ENCODE assay signal across 1 mouse cellular context in the genomic region with DNA sequence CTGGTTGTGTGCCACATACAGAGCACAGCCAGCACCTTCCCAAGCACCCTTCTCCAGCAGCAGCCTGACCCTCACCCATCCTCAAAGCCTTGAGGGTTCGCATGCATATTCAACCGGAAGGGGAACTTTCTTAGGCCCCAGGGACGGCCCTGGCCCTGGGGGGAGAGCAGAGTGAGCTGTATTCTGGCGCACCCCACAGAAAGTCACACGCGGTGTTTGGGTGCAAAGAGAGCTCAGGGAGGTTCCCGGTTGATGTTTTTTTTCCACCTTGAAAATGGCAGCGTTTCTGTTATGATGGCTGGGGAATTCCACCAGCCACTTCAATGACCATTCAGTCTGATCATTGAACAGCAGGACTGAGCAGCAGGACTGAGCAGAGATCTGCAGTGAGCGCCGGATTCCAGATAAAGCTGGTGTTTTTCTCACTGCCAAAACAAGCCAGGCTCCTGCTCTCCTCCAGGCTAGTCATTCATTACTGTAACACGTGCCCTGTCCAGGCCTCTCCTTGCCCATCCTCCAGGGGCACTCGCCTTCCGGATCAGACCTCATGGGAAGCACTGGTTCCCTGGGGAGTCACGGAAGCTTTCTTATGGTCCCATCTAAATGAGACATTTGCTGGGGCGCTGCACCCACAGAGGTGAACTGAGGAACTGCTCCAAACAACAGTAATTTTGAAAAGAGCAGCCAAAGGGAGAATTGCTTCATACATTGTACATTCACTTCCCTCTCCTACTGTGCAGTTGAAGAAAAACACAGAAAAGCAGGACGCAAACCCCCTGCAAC.
TF ChIP-seq lines count a peak whose summit lies in the region.

No protein-coding gene starts in this region.

TF ChIP-seq in CH12.LX, 34 proteins besides CTCF, POLR2A, EP300 and RAD21 (continued from another document):
- TF ChIP-seq KAT2A (IDR thresholded peaks at IDR 0.05; ENCODE audit: insufficient replicate concordance, low read length) (peak; percentile 73; the same call in 1 of the 2 replicates), ETS1 (conservative IDR thresholded peaks at IDR 0.05; ENCODE audit: low read depth, low read length) (peak; percentile 93), MAFK (IDR thresholded peaks at IDR 0.05; ENCODE audit: insufficient replicate concordance, low read length) (peak; percentile 60; the same call in 1 of the 2 replicates), GABPA (IDR thresholded peaks at IDR 0.05; ENCODE audit: insufficient replicate concordance, low read depth, low read length) (no peak), RCOR1 (conservative IDR thresholded peaks at IDR 0.05; ENCODE audit: low read depth, low read length) (peak; percentile 86), POLR2AphosphoS2 (IDR thresholded peaks at IDR 0.05; ENCODE audit: low read depth, low read length) (peak; percentile 84), ELF1 (IDR thresholded peaks at IDR 0.05; ENCODE audit: low read depth, low read length) (peak; percentile 68), USF2 (conservative IDR thresholded peaks at IDR 0.05; ENCODE audit: low read depth, low read length) (no peak), ZNF384 (IDR thresholded peaks at IDR 0.05; ENCODE audit: low read depth, low read length) (peak; percentile 90), IRF4 (IDR thresholded peaks at IDR 0.05; ENCODE audit: low read depth, low read length) (peak; percentile 96; the same call in 1 of the 2 replicates)
